Mouse (Mus musculus) MEL (cell line): ENCODE data around the gene Gcnt7. TPM values are rescaled to one million over a fixed set of nuclear protein-coding genes. Genes with fewer than 3 reads are reported as not detected.

Source experiments
- DNase-seq: peaks from one replicate; pipeline ENCODE4 v3.0.0; 2011; ENCODE audit warnings: low read depth, low spot score
- H3K27ac ChIP-seq: 2 replicates; pipeline ENCODE4 v1.5.1; 2012; ENCODE audit warnings: low read depth, mild to moderate bottlenecking, control low read depth, low read length, moderate library complexity; ENCODE audit not compliant: control insufficient read depth
- H3K27me3 ChIP-seq, 2 experiments: fragments of 150-350 bp in 1 of 2; sonication (generic) in 1 of 2; 2 replicates each; pipeline ENCODE4 v1.6.1; 2012; ENCODE audit warnings: low read length in 2 of 2, mild to moderate bottlenecking in 2 of 2, improper control_type of control experiment in 1 of 2, moderate library complexity in 1 of 2; ENCODE audit not compliant: insufficient read depth in 2 of 2, control insufficient read depth in 1 of 2
- H3K36me3 ChIP-seq, 2 experiments: 2 replicates each; pipeline ENCODE4 v1.6.1; 2012 to 2014; ENCODE audit warnings: low read length in 2 of 2, improper control_type of control experiment in 1 of 2, inconsistent platforms in 1 of 2, mild to moderate bottlenecking in 1 of 2; ENCODE audit not compliant: insufficient read depth in 2 of 2, control insufficient read depth in 1 of 2
- H3K4me1 ChIP-seq, 2 experiments: fragments of 150-350 bp in 1 of 2; sonication (generic) in 1 of 2; 2 replicates each; pipeline ENCODE4 v1.6.1; 2012; ENCODE audit warnings: low read length in 2 of 2, improper control_type of control experiment in 1 of 2, mild to moderate bottlenecking in 1 of 2; ENCODE audit not compliant: insufficient read depth in 2 of 2, control insufficient read depth in 1 of 2
- H3K4me3 ChIP-seq, 2 experiments: fragments of 150-350 bp in 1 of 2; sonication (generic) in 1 of 2; 2 replicates each; pipeline ENCODE4 v1.5.1; 2012; ENCODE audit warnings: low read depth in 2 of 2, low read length in 2 of 2, mild to moderate bottlenecking in 2 of 2, moderate library complexity in 2 of 2, control low read depth in 1 of 2, improper control_type of control experiment in 1 of 2; ENCODE audit not compliant: control insufficient read depth in 1 of 2, insufficient read depth in 1 of 2
- H3K79me2 ChIP-seq: 2 replicates; pipeline ENCODE4 v1.6.1; 2012; ENCODE audit warnings: mild to moderate bottlenecking, low read length, moderate library complexity; ENCODE audit not compliant: control insufficient read depth, poor library complexity, insufficient read depth
- H3K9ac ChIP-seq: 2 replicates; pipeline ENCODE4 v1.6.1; 2012; ENCODE audit warnings: low read depth, mild to moderate bottlenecking, control low read depth, low read length, moderate library complexity; ENCODE audit not compliant: control insufficient read depth, poor library complexity, severe bottlenecking
- H3K9me3 ChIP-seq: fragments of 150-350 bp; sonication (generic); replicated peaks from 2 replicates; pipeline ENCODE4 v1.6.1; 2012; ENCODE audit warnings: mild to moderate bottlenecking, low read length, improper control_type of control experiment, moderate library complexity; ENCODE audit not compliant: insufficient read depth
- CTCF ChIP-seq, 3 experiments: IDR thresholded peaks in 2 of 3; conservative IDR thresholded peaks in 1 of 3; 2 replicates each; pipeline ENCODE4 v1.5.1; 2011 to 2012; ENCODE audit warnings: low read length in 3 of 3, low read depth in 2 of 3, mild to moderate bottlenecking in 2 of 3, improper control_type of control experiment in 1 of 3, inconsistent platforms in 1 of 3, mixed read lengths in 1 of 3, moderate library complexity in 1 of 3; ENCODE audit not compliant: control insufficient read depth in 1 of 3, insufficient read depth in 1 of 3, poor library complexity in 1 of 3, severe bottlenecking in 1 of 3
- EP300 ChIP-seq, 2 experiments: IDR thresholded peaks; 2 replicates each; pipeline ENCODE4 v1.6.1; 2011; ENCODE audit warnings: improper control_type of control experiment in 2 of 2, low read length in 2 of 2, low read depth in 1 of 2, mild to moderate bottlenecking in 1 of 2
- ETS1 ChIP-seq: IDR thresholded peaks from 2 replicates; pipeline ENCODE4 v1.6.1; 2012; ENCODE audit warnings: low read depth, mild to moderate bottlenecking, inconsistent platforms, low read length, improper control_type of control experiment, moderate library complexity
- HCFC1 ChIP-seq: IDR thresholded peaks from 2 replicates; pipeline ENCODE4 v1.6.1; 2012; ENCODE audit warnings: low read depth, mild to moderate bottlenecking, inconsistent platforms, low read length, improper control_type of control experiment, moderate library complexity
- JUND ChIP-seq: IDR thresholded peaks from 2 replicates; pipeline ENCODE4 v1.6.1; 2011; ENCODE audit warnings: low read depth, mild to moderate bottlenecking, improper control_type of control experiment, low read length
- MAZ ChIP-seq: IDR thresholded peaks from 2 replicates; pipeline ENCODE4 v1.6.1; 2012; ENCODE audit warnings: low read depth, mild to moderate bottlenecking, inconsistent platforms, low read length, improper control_type of control experiment
- MXI1 ChIP-seq: IDR thresholded peaks from 2 replicates; pipeline ENCODE4 v1.6.1; 2011; ENCODE audit warnings: mild to moderate bottlenecking, low read depth, low read length, improper control_type of control experiment
- POLR2A ChIP-seq, 2 experiments: IDR thresholded peaks; 2 replicates each; pipeline ENCODE4 v1.6.1; 2011 to 2012; ENCODE audit warnings: low read length in 2 of 2, mild to moderate bottlenecking in 2 of 2, control low read depth in 1 of 2, improper control_type of control experiment in 1 of 2, low read depth in 1 of 2, moderate library complexity in 1 of 2; ENCODE audit not compliant: control insufficient read depth in 1 of 2, insufficient read depth in 1 of 2, poor library complexity in 1 of 2
- POLR2AphosphoS2 ChIP-seq: IDR thresholded peaks from 2 replicates; pipeline ENCODE4 v1.6.1; 2011; ENCODE audit warnings: low read length, improper control_type of control experiment
- RAD21 ChIP-seq: IDR thresholded peaks from 2 replicates; pipeline ENCODE4 v1.6.1; 2011; ENCODE audit warnings: mild to moderate bottlenecking, low read depth, low read length, improper control_type of control experiment
- RCOR1 ChIP-seq: IDR thresholded peaks from 2 replicates; pipeline ENCODE4 v1.6.1; 2012; ENCODE audit warnings: low read depth, mild to moderate bottlenecking, inconsistent platforms, low read length, improper control_type of control experiment
- SIN3A ChIP-seq: IDR thresholded peaks from 2 replicates; pipeline ENCODE4 v1.6.1; 2012; ENCODE audit warnings: low read length, improper control_type of control experiment, inconsistent platforms
- SMC3 ChIP-seq: IDR thresholded peaks from 2 replicates; pipeline ENCODE4 v1.6.1; 2011; ENCODE audit warnings: low read depth, low read length, improper control_type of control experiment
- TBP ChIP-seq: IDR thresholded peaks from 2 replicates; pipeline ENCODE4 v1.8.0; 2011; ENCODE audit warnings: low read depth, low read length, improper control_type of control experiment
- TCF12 ChIP-seq: IDR thresholded peaks from 2 replicates; pipeline ENCODE4 v1.6.1; 2014; ENCODE audit warnings: low read depth, mild to moderate bottlenecking, inconsistent platforms, low read length, improper control_type of control experiment, moderate library complexity
- UBTF ChIP-seq: IDR thresholded peaks from 2 replicates; pipeline ENCODE4 v1.6.1; 2012; ENCODE audit warnings: low read depth, mild to moderate bottlenecking, inconsistent platforms, low read length, improper control_type of control experiment, moderate library complexity, borderline replicate concordance; ENCODE audit not compliant: insufficient read depth
- ZNF384 ChIP-seq: IDR thresholded peaks from 2 replicates; pipeline ENCODE4 v1.6.1; 2012; ENCODE audit warnings: low read depth, mild to moderate bottlenecking, inconsistent platforms, low read length, improper control_type of control experiment
- polyA plus RNA-seq, 2 experiments: library from polyadenylated mRNA; stranded (reverse) in 1 of 2; unstranded in 1 of 2; fragments of >175 nt in 1 of 2; fragments of >200 nt in 1 of 2; gene quantifications; 2 replicates each; pipeline versions ENCODE4 v1.2.1 to v1.2.4; 2012; ENCODE audit warnings: low replicate concordance in 2 of 2, low read depth in 1 of 2; ENCODE audit not compliant: insufficient read length in 2 of 2, insufficient read depth in 1 of 2, missing spikeins in 1 of 2
- total RNA-seq: library from RNA; depleted of rRNA; stranded (reverse); fragments of 300-350 nt; gene quantifications from 2 replicates; pipeline ENCODE4 v1.2.3, GENCODE M21; 2012

Gcnt7 gene
- total and polyA plus RNA-seq, 3 experiments, result 0.15 to 0.22 TPM; not detected in 1

GRCm38 (mm10) chr2:172476707-172477260 lies 18.4 kb upstream of the Gcnt7 start:
- peak; percentile 40 for DNase-seq
- no peaks in the 10 kb centered on the region for H3K4me1 ChIP-seq
- H3K79me2 ChIP-seq, result no peaks in the 10 kb centered on the region
- peak overlapping the region; percentile 1 to 57; a peak in 3 of 4 replicates for H3K4me3 ChIP-seq
- no peaks in the 10 kb centered on the region for H3K27me3 ChIP-seq
- peaks cover 0 to 4% of the 10 kb centered on the region in 2 experiments; a peak in 2 of 4 replicates for H3K36me3 ChIP-seq
- no peak overlapping the region for H3K27ac ChIP-seq
- H3K9ac ChIP-seq, result peak overlapping the region; percentile 26; the same call in 1 of the 2 replicates
- H3K9me3 ChIP-seq, result no peaks in the 10 kb centered on the region
- TF ChIP-seq MXI1, result peak; percentile 64
- TF ChIP-seq POLR2AphosphoS2, result no peak

- Histone ChIP-seq H3K4me3 (no peak overlapping the region), H3K79me2 (no peaks in the 10 kb centered on the region), H3K27me3 (no peaks in the 10 kb centered on the region), H3K9ac (no peak overlapping the region), H3K4me1 (no peaks in the 10 kb centered on the region), H3K36me3 (peaks cover 0 to 4% of the 10 kb centered on the region in 2 experiments; a peak in 2 of 4 replicates), H3K27ac (no peak overlapping the region), H3K9me3 (no peaks in the 10 kb centered on the region)
- TF ChIP-seq ETS1 (peak; percentile 70), RCOR1 (no peak), TCF12 (no peak), HCFC1 (no peak), ZNF384 (no peak; the same call in 1 of the 2 replicates), EP300 (IDR thresholded peaks at IDR 0.05; ENCODE audit: low read depth in 1 of 2, low read length in 2 of 2) (no peak), MAZ (peak; percentile 70; the same call in 1 of the 2 replicates), TBP (peak; percentile 83), SMC3 (peak; percentile 45), JUND (no peak), UBTF (no peak), POLR2A (IDR thresholded peaks at IDR 0.05; ENCODE audit: control insufficient read depth in 1 of 2, insufficient read depth in 1 of 2, low read depth in 1 of 2, low read length in 2 of 2, poor library complexity in 1 of 2) (no peak), RAD21 (peak; percentile 21), SIN3A (peak; percentile 67), CTCF (IDR thresholded peaks at IDR 0.05 in 2 of 3, conservative IDR thresholded peaks at IDR 0.05 in 1 of 3; ENCODE audit: control insufficient read depth in 1 of 3, insufficient read depth in 1 of 3, low read depth in 2 of 3, low read length in 3 of 3, poor library complexity in 1 of 3, severe bottlenecking in 1 of 3) (peak; percentile 65 to 80 (median 72))
- DNase-seq, result peak; percentile 75
Measured at GRCm38 (mm10) chr2:172474970-172475369, 16.6 kb upstream of the Gcnt7 start.
